ENCODE assay signal across 9 mouse cellular contexts in the genomic region with DNA sequence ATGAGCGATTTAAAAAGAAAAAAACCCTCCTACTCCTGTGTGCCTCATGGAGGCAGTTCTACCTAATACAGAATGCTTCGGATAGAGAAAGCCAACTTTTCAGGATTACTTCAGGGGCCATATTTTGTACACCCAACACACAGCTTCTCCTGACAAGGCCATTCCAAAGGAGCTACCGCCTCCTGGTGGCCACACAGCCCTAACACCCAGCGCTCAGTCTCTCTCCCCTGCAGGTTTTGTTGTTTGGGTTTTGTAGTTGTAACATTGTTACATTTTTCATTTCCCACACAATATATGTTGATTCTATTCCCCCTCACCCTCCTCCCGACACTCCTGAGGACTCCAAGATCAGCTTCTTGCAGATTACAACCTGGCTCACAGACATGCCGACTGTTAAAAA. TPM values are rescaled to one million over a fixed set of nuclear protein-coding genes. Genes with fewer than 3 reads are reported as not detected.
A peak's percentile ranks its signal among the peaks of the same experiment; 100 is the strongest.
DNase-seq lines count a peak whose midpoint lies in the region; ATAC-seq and TF ChIP-seq lines count a peak whose summit lies in the region.
"Had no signal": no experiment of that assay in that cellular context is flagged by ENCODE, and none has a peak within 500 bp of the region (broad histone marks: within the 10 kb centered on the region; RNA-seq: fewer than 3 reads in every experiment).

No protein-coding gene starts in this region.

- no peak overlapping the region for H3K9ac ChIP-seq in hindbrain, embryonic 14.5 days
- H3K9ac ChIP-seq in hindbrain, embryonic 16.5 days (ENCODE audit: low read depth, low read length) = no peak overlapping the region
- H3K9ac ChIP-seq in limb, embryonic 11.5 days (ENCODE audit: low read length) = no peak overlapping the region
- H3K9ac ChIP-seq: limb, embryonic 13.5 days had no signal

- H3K4me1 ChIP-seq in hindbrain, embryonic 14.5 days (replicated peaks; ENCODE audit: control insufficient read depth, insufficient read depth, low read length) = peaks cover 22% of the 10 kb centered on the region
- H3K4me1 ChIP-seq in hindbrain, embryonic 16.5 days (ENCODE audit: control insufficient read depth, insufficient read depth, low read depth, low read length) = peaks cover 22% of the 10 kb centered on the region
- H3K4me1 ChIP-seq in limb, embryonic 11.5 days (ENCODE audit: control insufficient read depth, insufficient read depth, low read length) = peaks cover 12% of the 10 kb centered on the region

- WGBS in hindbrain, embryonic 14.5 days = 32% methylated on average over 6 of the region's 6 CpGs
- WGBS in hindbrain, embryonic 16.5 days = 29% methylated on average over 6 of the region's 6 CpGs
- 31% methylated on average over 6 of the region's 6 CpGs for WGBS in limb, embryonic 11.5 days

- H3K4me2 ChIP-seq in hindbrain, embryonic 14.5 days (replicated peaks) = no peak overlapping the region
- no peak overlapping the region for H3K4me2 ChIP-seq in hindbrain, embryonic 16.5 days (ENCODE audit: low read length)
- no peak overlapping the region for H3K4me2 ChIP-seq in limb, embryonic 11.5 days (ENCODE audit: low read depth, severe bottlenecking)
- H3K4me2 ChIP-seq: limb, embryonic 13.5 days had no signal

- no peaks in the 10 kb centered on the region for H3K27me3 ChIP-seq in hindbrain, embryonic 14.5 days (ENCODE audit: control insufficient read depth, insufficient read depth, low read length)
- no peaks in the 10 kb centered on the region for H3K27me3 ChIP-seq in hindbrain, embryonic 16.5 days (replicated peaks; ENCODE audit: control insufficient read depth, insufficient read depth, low read length)
- peaks cover 24% of the 10 kb centered on the region for H3K27me3 ChIP-seq in C2C12 (ENCODE audit: control insufficient read depth, insufficient read depth, insufficient read length)
- H3K27me3 ChIP-seq in limb, embryonic 11.5 days (ENCODE audit: control insufficient read depth, insufficient read depth, low read length) = no peaks in the 10 kb centered on the region
- H3K27me3 ChIP-seq: limb, embryonic 13.5 days had no signal

- no peak overlapping the region for H3K27ac ChIP-seq in hindbrain, embryonic 14.5 days
- H3K27ac ChIP-seq in hindbrain, embryonic 16.5 days (ENCODE audit: low read depth, low read length) = no peak overlapping the region
- no peak overlapping the region for H3K27ac ChIP-seq in limb, embryonic 11.5 days (replicated peaks; ENCODE audit: low read depth, low read length)
- H3K27ac ChIP-seq: limb, embryonic 13.5 days had no signal

- no peak for ATAC-seq in hindbrain, embryonic 14.5 days (ENCODE audit: low FRiP score)
- ATAC-seq in hindbrain, embryonic 16.5 days = no peak
- no peak for ATAC-seq in limb, embryonic 11.5 days (ENCODE audit: insufficient number of reproducible peaks, low FRiP score, low TSS enrichment, low read depth)

- DNase-seq in hindbrain, embryonic 14.5 days (ENCODE audit: low spot score) = peak; percentile 63
- peak; percentile 81 for DNase-seq in 3T3-L1 (ENCODE audit: low read depth, low spot score)
- DNase-seq in cerebellum, adult 9-11 months = peak; percentile 65
- DNase-seq in limb, embryonic 11.5 days (ENCODE audit: low spot score) = peak; percentile 75
- DNase-seq in testis, postnatal 14 days (ENCODE audit: low spot score) = peak; percentile 47

- no peak overlapping the region for H3ac ChIP-seq in C2C12 (ENCODE audit: control insufficient read depth, insufficient read length, low read depth)

- no peak overlapping the region for H3K4me3 ChIP-seq in hindbrain, embryonic 14.5 days (replicated peaks; ENCODE audit: low read length)
- no peak overlapping the region for H3K4me3 ChIP-seq in hindbrain, embryonic 16.5 days (ENCODE audit: low read length)
- H3K4me3 ChIP-seq in C2C12 (ENCODE audit: insufficient read depth, poor library complexity, severe bottlenecking) = no peak overlapping the region
- H3K4me3 ChIP-seq in limb, embryonic 11.5 days (ENCODE audit: low read depth, low read length) = no peak overlapping the region
- H3K4me3 ChIP-seq: erythroblast, embryonic 14.5 days; limb, embryonic 13.5 days had no signal

- H3K79me3 ChIP-seq in C2C12 (ENCODE audit: low read depth) = no peaks in the 10 kb centered on the region

- peak; percentile 55 for TF ChIP-seq CTCF in C2C12 (IDR thresholded peaks at IDR 0.05; ENCODE audit: control insufficient read depth, insufficient read depth, insufficient read length)

- H3K9me3 ChIP-seq in hindbrain, embryonic 14.5 days (ENCODE audit: control insufficient read depth, low read length) = no peaks in the 10 kb centered on the region
- H3K9me3 ChIP-seq in hindbrain, embryonic 16.5 days (ENCODE audit: control insufficient read depth, low read length) = no peaks in the 10 kb centered on the region
- no peaks in the 10 kb centered on the region for H3K9me3 ChIP-seq in limb, embryonic 11.5 days (ENCODE audit: control insufficient read depth, low read length)
- H3K9me3 ChIP-seq: limb, embryonic 13.5 days had no signal

- H3K36me3 ChIP-seq in hindbrain, embryonic 14.5 days (replicated peaks; ENCODE audit: control insufficient read depth, insufficient read depth) = no peaks in the 10 kb centered on the region
- no peaks in the 10 kb centered on the region for H3K36me3 ChIP-seq in hindbrain, embryonic 16.5 days (ENCODE audit: control insufficient read depth, insufficient read depth, low read length)
- H3K36me3 ChIP-seq in C2C12 (ENCODE audit: control insufficient read depth, insufficient read depth) = no peaks in the 10 kb centered on the region
- no peaks in the 10 kb centered on the region for H3K36me3 ChIP-seq in limb, embryonic 11.5 days (ENCODE audit: control insufficient read depth, insufficient read depth, low read length)
- H3K36me3 ChIP-seq: limb, embryonic 13.5 days had no signal

- no peaks in the 10 kb centered on the region for H3K79me2 ChIP-seq in C2C12 (ENCODE audit: control insufficient read depth, insufficient read depth)

TF ChIP-seq in C2C12, 6 proteins besides CTCF, POLR2A, EP300 and RAD21:
- no peak for TF ChIP-seq MYOG (IDR thresholded peaks at IDR 0.05; ENCODE audit: control insufficient read depth, extremely low read depth, insufficient read length)

RNA-seq across cellular contexts. Expression of a gene that starts 3.4 kb away (rescaled TPM):
- 7.0 and 7.5 TPM in 2 replicates for polyA plus RNA-seq in hindbrain, embryonic 14.5 days (2014; fragmentation: Nextera tagmentation; extraction: Ambion mirVana)
- 10.9 and 11.1 TPM in 2 replicates for polyA plus RNA-seq in hindbrain, embryonic 16.5 days (2015; fragmentation: Nextera tagmentation; extraction: Ambion mirVana)
- polyA plus RNA-seq in C2C12 (2012; fragmentation: generic; extraction: Trizol) = 2.6 TPM
- polyA plus RNA-seq in limb, embryonic 11.5 days (2014; fragmentation: Nextera tagmentation; extraction: Ambion mirVana) = 3.5 and 3.7 TPM in 2 replicates

RNA-seq across cellular contexts. Expression of a gene that starts 7.6 kb away (rescaled TPM):
- not detected in 2 replicates for polyA plus RNA-seq in hindbrain, embryonic 14.5 days (2014; fragmentation: Nextera tagmentation; extraction: Ambion mirVana)
- not detected in 2 replicates for polyA plus RNA-seq in hindbrain, embryonic 16.5 days (2015; fragmentation: Nextera tagmentation; extraction: Ambion mirVana)
- not detected for polyA plus RNA-seq in C2C12 (2012; fragmentation: generic; extraction: Trizol)
- not detected in 2 replicates for polyA plus RNA-seq in limb, embryonic 11.5 days (2014; fragmentation: Nextera tagmentation; extraction: Ambion mirVana)
- polyA plus RNA-seq: erythroblast, embryonic 14.5 days; limb, embryonic 13.5 days had no signal

RNA-seq across cellular contexts. Expression of a gene that starts 40.1 kb away (rescaled TPM):
- 33.0 and 37.1 TPM in 2 replicates for polyA plus RNA-seq in hindbrain, embryonic 14.5 days (2014; fragmentation: Nextera tagmentation; extraction: Ambion mirVana)
- polyA plus RNA-seq in hindbrain, embryonic 16.5 days (2015; fragmentation: Nextera tagmentation; extraction: Ambion mirVana) = 37.7 and 39.0 TPM in 2 replicates
- 53.4 TPM for polyA plus RNA-seq in C2C12 (2012; fragmentation: generic; extraction: Trizol)
- 64.6 and 78.0 TPM in 2 replicates for polyA plus RNA-seq in limb, embryonic 11.5 days (2014; fragmentation: Nextera tagmentation; extraction: Ambion mirVana)

RNA-seq across cellular contexts. Expression of a gene that starts 40.4 kb away (rescaled TPM):
- 81.5 and 92.4 TPM in 2 replicates for polyA plus RNA-seq in hindbrain, embryonic 14.5 days (2014; fragmentation: Nextera tagmentation; extraction: Ambion mirVana)
- 86.8 and 94.0 TPM in 2 replicates for polyA plus RNA-seq in hindbrain, embryonic 16.5 days (2015; fragmentation: Nextera tagmentation; extraction: Ambion mirVana)
- polyA plus RNA-seq in C2C12 (2012; fragmentation: generic; extraction: Trizol) = 119 TPM
- polyA plus RNA-seq in limb, embryonic 11.5 days (2014; fragmentation: Nextera tagmentation; extraction: Ambion mirVana) = 106 and 112 TPM in 2 replicates
